Mouse (Mus musculus) limb, embryonic 12.5 days (tissue): ENCODE measurements around the gene Setd2. TPM values are rescaled to one million over a fixed set of nuclear protein-coding genes. Genes with fewer than 3 reads are reported as not detected.

Source experiments
- ATAC-seq: fragments of 200-750 bp; cut with Nextera tagmentation; 2 replicates; pipeline ENCODE4 v1.8.0; 2017; ENCODE audit warnings: low read depth, moderate TSS enrichment; ENCODE audit not compliant: insufficient number of reproducible peaks, insufficient read depth, low FRiP score, low TSS enrichment
- H3K27ac ChIP-seq: fragments of 300-500 bp; sonication (generic); 2 replicates; pipeline ENCODE4 v1.5.1; 2016; ENCODE audit warnings: mild to moderate bottlenecking, moderate library complexity
- H3K27me3 ChIP-seq: fragments of 300-500 bp; sonication (generic); 2 replicates; pipeline ENCODE4 v1.6.1; 2016; ENCODE audit warnings: mild to moderate bottlenecking, moderate library complexity
- H3K36me3 ChIP-seq: fragments of 300-500 bp; sonication (generic); 2 replicates; pipeline ENCODE4 v1.6.1; 2016; ENCODE audit warnings: mild to moderate bottlenecking, moderate library complexity
- H3K4me1 ChIP-seq: fragments of 300-500 bp; sonication (generic); replicated peaks from 2 replicates; pipeline ENCODE4 v1.6.1; 2016
- H3K4me2 ChIP-seq: fragments of 300-500 bp; sonication (generic); 2 replicates; pipeline ENCODE4 v1.6.1; 2016; ENCODE audit warnings: mild to moderate bottlenecking, moderate library complexity
- H3K4me3 ChIP-seq: fragments of 300-500 bp; sonication (generic); replicated peaks from 2 replicates; pipeline ENCODE4 v1.5.1; 2016; ENCODE audit warnings: mild to moderate bottlenecking
- H3K9ac ChIP-seq: fragments of 300-500 bp; sonication (generic); replicated peaks from 2 replicates; pipeline ENCODE4 v1.6.1; 2016; ENCODE audit warnings: mild to moderate bottlenecking, moderate library complexity
- H3K9me3 ChIP-seq: fragments of 300-500 bp; sonication (generic); 2 replicates; pipeline ENCODE4 v1.6.1; 2016; ENCODE audit warnings: mild to moderate bottlenecking, moderate library complexity
- WGBS: fragments of 180-500 bp; shearing (Covaris S2); methylation state at CpG from one replicate; pipeline ENCODE4 v1.1.7; 2016; 5-methylcytosine and 5-hydroxymethylcytosine counted together
- polyA plus RNA-seq: library from polyadenylated mRNA; unstranded; fragments of >200 nt; fragmentation: Nextera tagmentation; extraction: Ambion mirVana; gene quantifications from 2 replicates; pipeline ENCODE4 v1.2.1, GENCODE M21; 2016

The Setd2 gene
- polyA plus RNA-seq, 1 experiment from 2014 or later, result 51.2 TPM

DNA sequence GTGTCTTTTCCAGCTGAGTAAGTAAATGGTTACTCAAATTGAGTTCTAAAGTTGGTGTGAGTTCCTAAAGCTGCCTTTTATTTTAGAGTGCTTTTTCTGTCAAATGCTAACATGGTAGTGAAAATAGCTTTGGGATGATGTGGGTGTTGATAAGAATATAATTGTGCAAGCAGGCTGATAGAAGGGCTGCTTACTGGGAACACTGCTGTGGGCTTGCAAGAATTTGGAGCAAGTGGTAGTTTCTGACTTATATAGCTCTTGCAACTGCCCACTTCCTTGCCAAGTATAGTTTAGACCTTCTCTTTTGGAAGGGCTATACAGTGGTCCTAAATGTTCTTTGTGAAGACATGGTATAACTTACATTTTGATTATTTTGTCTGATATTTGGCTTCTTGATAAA, 6.1 kb downstream of the Setd2 start:
- Histone ChIP-seq H3K9ac (no peak overlapping the region), H3K27ac (no peak overlapping the region), H3K4me2 (no peak overlapping the region), H3K4me3 (no peak overlapping the region), H3K27me3 (no peaks in the 10 kb centered on the region), H3K4me1 (peaks cover 18% of the 10 kb centered on the region), H3K36me3 (peaks cover 29% of the 10 kb centered on the region), H3K9me3 (no peaks in the 10 kb centered on the region)
- ATAC-seq, result no peak

DNA sequence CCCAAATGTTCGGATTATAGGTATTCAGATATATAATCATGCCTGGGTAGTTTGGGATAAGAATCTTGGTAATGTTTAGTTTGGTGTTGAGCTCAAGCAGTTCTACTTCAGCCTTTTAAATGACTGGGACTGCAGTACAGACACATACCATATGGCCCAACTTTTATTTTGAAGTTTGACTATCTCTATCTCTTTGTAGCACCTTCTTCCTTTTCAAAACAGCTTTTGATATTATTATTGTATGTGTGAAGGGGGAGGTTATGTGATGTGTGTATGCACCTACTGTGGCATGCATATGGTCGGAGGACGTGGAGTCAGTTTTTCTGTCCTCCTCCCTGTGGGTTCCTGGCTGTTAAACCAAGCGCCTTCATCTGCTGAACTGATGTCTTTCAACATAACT, 9.6 kb downstream of the Setd2 start:
- ATAC-seq, result no peak
- Histone ChIP-seq H3K4me3 (no peak overlapping the region), H3K27me3 (no peaks in the 10 kb centered on the region), H3K4me2 (no peak overlapping the region), H3K4me1 (no peaks in the 10 kb centered on the region), H3K9me3 (no peaks in the 10 kb centered on the region), H3K9ac (no peak overlapping the region), H3K27ac (no peak overlapping the region), H3K36me3 (peaks cover 12% of the 10 kb centered on the region; the same call in 1 of the 2 replicates)
- WGBS, result 89% methylated on average over 4 of the region's 4 CpGs

DNA sequence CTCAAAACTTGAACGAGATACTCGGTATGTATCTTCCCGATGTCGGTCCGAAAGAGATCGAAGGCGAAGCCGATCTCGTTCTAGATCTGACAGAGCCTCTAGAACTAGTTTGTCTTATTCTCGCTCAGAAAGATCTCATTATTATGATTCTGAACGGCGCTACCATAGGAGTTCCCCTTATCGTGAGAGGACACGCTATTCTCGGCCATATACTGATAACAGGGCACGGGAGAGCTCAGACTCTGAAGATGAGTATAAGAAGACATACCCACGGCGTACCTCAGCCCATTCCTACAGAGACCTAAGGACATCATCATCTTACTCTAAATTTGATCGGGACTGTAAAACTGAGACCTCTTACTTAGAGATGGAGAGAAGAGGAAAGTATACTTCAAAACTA, 15.9 kb downstream of the Setd2 start:
- Histone ChIP-seq H3K9ac (no peak overlapping the region), H3K27ac (no peak overlapping the region), H3K36me3 (peaks cover 63% of the 10 kb centered on the region)

GRCm38 (mm10) chr9:110568309-110568708, 35.9 kb downstream of the Setd2 start:
- no peaks in the 10 kb centered on the region for H3K4me1 ChIP-seq
- no peaks in the 10 kb centered on the region for H3K9me3 ChIP-seq
- no peak for ATAC-seq
- no peaks in the 10 kb centered on the region for H3K27me3 ChIP-seq
- H3K4me3 ChIP-seq, result no peak overlapping the region
- H3K9ac ChIP-seq, result no peak overlapping the region
- H3K27ac ChIP-seq, result no peak overlapping the region
- H3K36me3 ChIP-seq, result peaks cover 85% of the 10 kb centered on the region
- no peak overlapping the region for H3K4me2 ChIP-seq

More for the DNA sequence above, 15.9 kb downstream of the Setd2 start:
- Histone ChIP-seq H3K4me1 (no peaks in the 10 kb centered on the region), H3K4me2 (no peak overlapping the region), H3K27me3 (no peaks in the 10 kb centered on the region), H3K9me3 (no peaks in the 10 kb centered on the region), H3K4me3 (no peak overlapping the region)
- 98% methylated on average over 19 of the region's 19 CpGs for WGBS
- ATAC-seq, result no peak

GRCm38 (mm10) chr9:110582161-110582560, 49.8 kb downstream of the Setd2 start:
- Histone ChIP-seq H3K4me1 (no peaks in the 10 kb centered on the region), H3K27ac (no peak overlapping the region), H3K36me3 (peaks cover 53% of the 10 kb centered on the region), H3K4me2 (no peak overlapping the region), H3K9me3 (no peaks in the 10 kb centered on the region), H3K4me3 (no peak overlapping the region), H3K9ac (no peak overlapping the region), H3K27me3 (no peaks in the 10 kb centered on the region)
- no peak for ATAC-seq
- WGBS, result 84% methylated on average over 2 of the region's 2 CpGs

DNA sequence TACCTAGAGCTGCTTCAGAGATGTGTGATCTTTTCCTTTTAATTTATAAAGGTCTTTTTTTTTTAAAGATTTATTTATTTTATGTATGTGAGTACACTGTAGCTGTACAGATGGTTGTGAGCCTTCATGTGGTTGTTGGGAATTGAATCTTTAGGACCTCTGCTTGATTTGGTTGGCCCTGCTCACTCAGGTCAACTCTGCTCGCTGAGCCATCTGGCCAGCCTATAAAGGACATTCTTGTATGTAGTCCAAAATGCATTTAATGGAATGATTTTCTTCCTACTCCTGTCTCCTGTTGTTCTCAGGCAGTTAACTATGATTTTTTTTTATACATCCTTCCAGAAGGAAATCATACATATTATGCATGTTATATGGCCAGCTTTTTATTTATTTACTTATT, 51.1 kb downstream of the Setd2 start:
- Histone ChIP-seq H3K4me1 (no peaks in the 10 kb centered on the region), H3K9me3 (no peaks in the 10 kb centered on the region), H3K4me3 (no peak overlapping the region), H3K27ac (no peak overlapping the region), H3K9ac (no peak overlapping the region), H3K4me2 (no peak overlapping the region), H3K36me3 (peaks cover 51% of the 10 kb centered on the region), H3K27me3 (no peaks in the 10 kb centered on the region)
- no peak for ATAC-seq
- WGBS, result 88% methylated on average over 1 of the region's 1 CpGs

DNA sequence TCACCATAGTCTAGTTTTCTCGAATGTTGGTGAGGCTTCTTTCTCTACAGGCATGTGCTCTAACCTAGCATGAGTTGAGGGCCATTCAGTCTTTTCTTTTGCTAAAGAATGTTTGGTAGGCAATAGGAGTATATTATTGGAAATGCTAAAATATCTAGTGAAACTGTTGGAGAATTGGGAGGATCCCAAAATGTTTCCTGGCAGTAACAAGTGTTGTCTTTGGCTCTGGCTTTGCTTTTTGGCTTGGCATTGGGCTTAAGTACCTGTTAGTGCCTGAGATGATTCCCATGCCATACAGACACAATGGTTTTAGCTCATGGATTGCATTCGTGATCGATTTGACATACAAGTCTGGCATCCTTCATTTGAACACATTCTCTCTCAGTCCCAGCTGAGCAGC, 79.1 kb downstream of the Setd2 start:
- ATAC-seq, result no peak
- Histone ChIP-seq H3K27ac (no peak overlapping the region), H3K4me1 (no peaks in the 10 kb centered on the region), H3K4me2 (no peak overlapping the region), H3K36me3 (peaks cover 85% of the 10 kb centered on the region), H3K9ac (no peak overlapping the region), H3K9me3 (no peaks in the 10 kb centered on the region), H3K4me3 (no peak overlapping the region), H3K27me3 (no peaks in the 10 kb centered on the region)
- WGBS, result 90% methylated on average over 3 of the region's 3 CpGs

DNA sequence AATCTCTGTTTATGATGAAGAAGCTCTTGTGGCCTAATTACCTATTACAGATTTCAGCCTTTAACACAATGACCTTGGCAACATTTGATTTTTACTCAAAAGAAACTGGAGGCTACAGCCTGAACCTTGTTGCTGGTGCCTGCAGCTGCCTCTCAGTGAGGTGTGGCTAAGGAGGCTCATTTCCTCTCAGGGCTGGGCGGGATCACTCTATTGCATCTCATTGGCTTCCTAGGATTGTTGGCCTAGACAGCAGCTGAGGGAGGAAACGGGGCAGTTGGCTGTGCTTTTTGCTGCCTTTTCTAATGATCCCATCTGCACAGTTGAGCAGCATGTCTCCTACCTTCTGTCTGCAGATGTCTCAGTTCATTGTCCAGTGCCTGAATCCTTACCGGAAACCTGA, 84.7 kb downstream of the Setd2 start:
- WGBS, result 86% methylated on average over 3 of the region's 3 CpGs
- no peak overlapping the region for H3K4me3 ChIP-seq
- H3K27ac ChIP-seq, result no peak overlapping the region
- no peak overlapping the region for H3K4me2 ChIP-seq
- no peak overlapping the region for H3K9ac ChIP-seq
- no peaks in the 10 kb centered on the region for H3K27me3 ChIP-seq
- ATAC-seq, result no peak
- H3K9me3 ChIP-seq, result no peaks in the 10 kb centered on the region
- peaks cover 97% of the 10 kb centered on the region for H3K36me3 ChIP-seq
- H3K4me1 ChIP-seq, result no peaks in the 10 kb centered on the region

DNA sequence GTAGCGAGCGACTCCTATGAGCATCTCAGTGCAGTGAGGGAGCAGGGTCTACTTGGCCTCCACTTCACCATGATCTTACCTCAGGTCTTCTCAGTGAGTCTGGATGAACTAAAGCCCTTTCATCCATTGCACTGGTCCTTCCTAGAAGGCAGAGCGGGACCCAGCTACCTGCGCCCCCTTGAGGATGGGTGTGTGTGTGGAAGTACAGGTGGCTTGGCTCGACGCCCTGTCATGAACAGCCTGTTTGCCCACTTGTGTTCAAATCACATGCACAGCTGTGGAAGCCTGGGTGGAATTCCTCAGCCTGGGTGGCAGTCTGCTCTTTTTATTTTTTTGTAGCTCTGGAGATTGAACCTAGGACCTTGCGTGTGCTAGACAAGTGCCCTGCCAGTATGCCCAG, 87.8 kb downstream of the Setd2 start:
- WGBS, result 91% methylated on average over 7 of the region's 7 CpGs
- no peaks in the 10 kb centered on the region for H3K9me3 ChIP-seq
- peaks cover 17% of the 10 kb centered on the region for H3K4me1 ChIP-seq
- H3K36me3 ChIP-seq, result peaks cover 78% of the 10 kb centered on the region
- H3K4me2 ChIP-seq, result no peak overlapping the region
- H3K4me3 ChIP-seq, result no peak overlapping the region
- ATAC-seq, result no peak
- no peaks in the 10 kb centered on the region for H3K27me3 ChIP-seq
- no peak overlapping the region for H3K27ac ChIP-seq
- no peak overlapping the region for H3K9ac ChIP-seq

- WGBS, result 95% methylated on average over 7 of the region's 7 CpGs
Measured at GRCm38 (mm10) chr9:110620685-110621084, 88.3 kb downstream of the Setd2 start.

GRCm38 (mm10) chr9:110622621-110623219, 90.3 kb downstream of the Setd2 start:
- no peak overlapping the region for H3K27ac ChIP-seq
- 0 out of 2 replicates have a peak overlapping the region, but pooled peaks have one; percentile 54 for H3K4me3 ChIP-seq
- peaks cover 4% of the 10 kb centered on the region for H3K27me3 ChIP-seq
- 85% methylated on average over 12 of the region's 12 CpGs for WGBS
- ATAC-seq, result no peak
- no peaks in the 10 kb centered on the region for H3K9me3 ChIP-seq
- no peak overlapping the region for H3K9ac ChIP-seq
- H3K4me1 ChIP-seq, result peaks cover 21% of the 10 kb centered on the region
- H3K4me2 ChIP-seq, result peak overlapping the region; percentile 85; the same call in 1 of the 2 replicates
- H3K36me3 ChIP-seq, result peaks cover 53% of the 10 kb centered on the region

More at GRCm38 (mm10) chr9:110620685-110621084, 88.3 kb downstream of the Setd2 start:
- H3K36me3 ChIP-seq, result peaks cover 73% of the 10 kb centered on the region
- ATAC-seq, result no peak
- no peaks in the 10 kb centered on the region for H3K9me3 ChIP-seq
- H3K9ac ChIP-seq, result no peak overlapping the region
- H3K4me3 ChIP-seq, result no peak overlapping the region
- H3K4me1 ChIP-seq, result peaks cover 21% of the 10 kb centered on the region
- H3K4me2 ChIP-seq, result no peak overlapping the region
- H3K27ac ChIP-seq, result no peak overlapping the region
- H3K27me3 ChIP-seq, result no peaks in the 10 kb centered on the region
